Mouse (Mus musculus): Measurements from ENCODE around the gene Npm1.

- TF ChIP-seq CTCF (IDR thresholded peaks at IDR 0.05; ENCODE audit: low read depth, low read length) (no peak), GATA1 (IDR thresholded peaks at IDR 0.05; ENCODE audit: borderline replicate concordance, low read length) (no peak)
These were observed at the start of gene Npm1 for GRCm38 (mm10) chr11:33162998-33163506.

All from G1E (cell line).